Mouse (Mus musculus): ENCODE measurements around the gene Zfp637.

- TF ChIP-seq CTCF (IDR thresholded peaks at IDR 0.05; ENCODE audit: borderline replicate concordance, extremely low read depth, insufficient read depth, insufficient read length) (no peak), POLR2A (IDR thresholded peaks at IDR 0.05; ENCODE audit: borderline replicate concordance, extremely low read depth, insufficient read depth, insufficient read length, poor library complexity, severe bottlenecking) (no peak)
These were observed 3.6 kb downstream of the Zfp637 start for GRCm38 (mm10) chr6:117844597-117844996.
